Mouse (Mus musculus) left cerebral cortex, adult 8-10 months (tissue): ENCODE data around the gene Rab20. TPM values are rescaled to one million over a fixed set of nuclear protein-coding genes. Genes with fewer than 3 reads are reported as not detected.
"Not testable (repeated sequence)": the region's sequence is repeated elsewhere in the genome, so short reads cannot be mapped to it uniquely, and the experiment has no call there.

Source experiments
- DNase-seq, 2 experiments: peaks; one replicate each; pipeline ENCODE4 v3.0.0; 2022; ENCODE audit warnings: low spot score in 2 of 2
- total RNA-seq, 4 experiments: library from RNA; stranded (reverse); gene quantifications; 2 replicates each; pipeline ENCODE4 v1.2.4; 2022

The Rab20 gene
- total RNA-seq: 1 to 10 TPM in 2 of 4 experiments, under 1 TPM in 2; 0.35 to 1.6 (median 0.78) TPM

- no peak for DNase-seq
Observed at GRCm38 (mm10) chr8:11477811-11478761, at the start of gene Rab20. Gene Rab20, minus strand, starts transcription at chr8:11478710.

GRCm38 (mm10) chr8:11523331-11523730, 44.8 kb upstream of the Rab20 start:
- no peak for DNase-seq

GRCm38 (mm10) chr8:11518676-11519075, 40.2 kb upstream of the Rab20 start:
- DNase-seq: no peak

- DNase-seq: no peak
Observed at GRCm38 (mm10) chr8:11518056-11518396, 39.5 kb upstream of the Rab20 start.

- DNase-seq: no peak
Observed at GRCm38 (mm10) chr8:11517366-11518055, 39.0 kb upstream of the Rab20 start.

- DNase-seq: no peak
Observed at GRCm38 (mm10) chr8:11516292-11516691, 37.8 kb upstream of the Rab20 start.

- no peak for DNase-seq
Observed at GRCm38 (mm10) chr8:11513247-11513646, 34.7 kb upstream of the Rab20 start.

GRCm38 (mm10) chr8:11512711-11513110, 34.2 kb upstream of the Rab20 start:
- no peak for DNase-seq

- no peak for DNase-seq
Observed at GRCm38 (mm10) chr8:11510971-11511370, 32.5 kb upstream of the Rab20 start.

- DNase-seq: no peak
Observed at GRCm38 (mm10) chr8:11508880-11509279, 30.4 kb upstream of the Rab20 start.

- DNase-seq: no peak
Observed at GRCm38 (mm10) chr8:11506802-11507201, 28.3 kb upstream of the Rab20 start.

- DNase-seq: no peak
Observed at GRCm38 (mm10) chr8:11506074-11506473, 27.6 kb upstream of the Rab20 start.

- DNase-seq: no peak
Observed at GRCm38 (mm10) chr8:11503476-11504232, 25.1 kb upstream of the Rab20 start.

GRCm38 (mm10) chr8:11498786-11499485, 20.4 kb upstream of the Rab20 start:
- no peak for DNase-seq

GRCm38 (mm10) chr8:11498281-11498680, 19.8 kb upstream of the Rab20 start:
- no peak for DNase-seq

GRCm38 (mm10) chr8:11497017-11497990, 18.8 kb upstream of the Rab20 start, which contains the start of gene Naxd:
Gene Naxd, plus strand, starts transcription at chr8:11497506.
- DNase-seq: peak; percentile 80 to 91

GRCm38 (mm10) chr8:11492340-11492739, 13.8 kb upstream of the Rab20 start:
- DNase-seq: not testable (repeated sequence)

- no peak for DNase-seq
Observed at GRCm38 (mm10) chr8:11487229-11487628, 8.7 kb upstream of the Rab20 start.

- DNase-seq: peak in 1 of 2 experiments; percentile 50
Observed at GRCm38 (mm10) chr8:11486142-11486541, 7.6 kb upstream of the Rab20 start.

- no peak for DNase-seq
Observed at GRCm38 (mm10) chr8:11482537-11482936, 4.0 kb upstream of the Rab20 start.
